Mouse (Mus musculus) ovary, postnatal 36 days (tissue): Measurements from ENCODE around the gene Hikeshi.

ENCODE experiments used
- DNase-seq: peaks from one replicate; pipeline ENCODE4 v3.0.0; 2022; ENCODE audit warnings: low spot score, mixed read lengths

Gene Hikeshi

DNA sequence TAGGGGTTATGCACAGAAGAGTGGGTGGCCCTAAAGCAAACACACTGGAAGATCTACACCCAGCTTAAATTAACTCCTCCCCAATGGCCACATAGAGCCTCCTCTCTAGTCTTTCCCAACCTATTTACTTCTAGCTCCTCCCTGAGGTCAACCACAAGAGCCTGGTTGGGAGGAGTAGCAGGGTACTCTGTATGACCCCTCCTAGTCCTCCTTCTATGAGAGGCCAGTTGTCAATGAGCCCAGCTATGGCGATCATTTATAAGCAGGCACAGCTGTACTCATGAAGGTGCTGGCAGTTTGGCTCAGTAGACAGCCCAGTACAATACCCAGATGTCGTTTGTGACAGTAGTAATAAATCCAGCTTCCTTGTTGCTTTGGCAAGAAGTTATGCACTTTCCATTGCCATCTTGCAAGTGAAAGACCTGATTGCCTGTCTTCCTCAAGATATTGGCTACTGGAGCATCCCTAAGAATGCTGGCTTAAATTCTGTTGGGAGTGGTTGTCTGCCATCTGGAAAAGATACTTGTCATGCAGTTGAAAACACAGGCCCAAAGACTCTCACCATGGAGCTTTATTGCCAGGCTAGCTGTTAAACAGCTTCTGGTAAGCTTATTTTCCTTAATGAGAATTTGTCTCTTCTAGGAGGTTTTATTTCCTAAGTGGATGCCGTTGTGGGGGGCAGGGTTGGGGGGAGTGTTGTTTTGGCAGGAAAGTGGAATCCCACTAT, 27.4 kb downstream of the Hikeshi start:
- DNase-seq: no peak

DNA sequence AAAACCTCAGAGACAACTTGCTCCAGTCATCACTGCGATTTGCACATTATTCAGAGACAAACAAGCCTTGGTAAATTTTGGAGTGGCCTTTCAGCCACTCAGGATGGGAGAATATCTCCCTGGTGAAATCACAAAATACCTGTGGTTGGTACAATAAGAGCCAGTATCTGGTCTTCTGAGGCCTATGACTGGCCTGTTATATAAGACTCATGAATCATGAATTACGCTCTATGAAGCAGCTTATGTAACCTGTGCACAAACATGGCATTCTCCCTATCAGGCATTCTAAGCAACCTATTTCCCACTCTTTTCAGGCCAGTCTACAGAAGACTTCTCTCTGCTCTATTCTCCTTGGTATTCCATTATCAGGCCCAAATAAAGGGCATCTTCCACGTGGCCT, 28.6 kb downstream of the Hikeshi start:
- DNase-seq: no peak

DNA sequence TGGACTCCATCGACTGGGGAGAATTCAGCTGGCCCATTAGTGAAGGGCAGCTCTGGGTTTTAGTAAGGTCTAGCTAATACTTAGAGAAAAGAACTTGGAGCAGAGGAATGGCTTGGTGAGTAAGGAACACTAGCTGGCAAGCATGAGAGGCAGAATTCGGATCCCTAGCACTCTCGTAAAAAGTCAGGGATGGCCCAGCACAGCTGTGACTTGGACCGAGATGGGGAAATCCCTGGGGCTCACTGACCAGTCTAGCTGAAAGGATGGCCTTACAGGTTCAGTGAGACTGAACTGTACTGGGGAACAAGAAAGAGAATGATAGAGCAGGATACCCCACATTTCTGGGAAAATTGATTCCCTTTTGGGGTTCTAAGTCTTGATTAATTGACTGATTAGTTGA, 31.3 kb downstream of the Hikeshi start:
- no peak for DNase-seq

DNA sequence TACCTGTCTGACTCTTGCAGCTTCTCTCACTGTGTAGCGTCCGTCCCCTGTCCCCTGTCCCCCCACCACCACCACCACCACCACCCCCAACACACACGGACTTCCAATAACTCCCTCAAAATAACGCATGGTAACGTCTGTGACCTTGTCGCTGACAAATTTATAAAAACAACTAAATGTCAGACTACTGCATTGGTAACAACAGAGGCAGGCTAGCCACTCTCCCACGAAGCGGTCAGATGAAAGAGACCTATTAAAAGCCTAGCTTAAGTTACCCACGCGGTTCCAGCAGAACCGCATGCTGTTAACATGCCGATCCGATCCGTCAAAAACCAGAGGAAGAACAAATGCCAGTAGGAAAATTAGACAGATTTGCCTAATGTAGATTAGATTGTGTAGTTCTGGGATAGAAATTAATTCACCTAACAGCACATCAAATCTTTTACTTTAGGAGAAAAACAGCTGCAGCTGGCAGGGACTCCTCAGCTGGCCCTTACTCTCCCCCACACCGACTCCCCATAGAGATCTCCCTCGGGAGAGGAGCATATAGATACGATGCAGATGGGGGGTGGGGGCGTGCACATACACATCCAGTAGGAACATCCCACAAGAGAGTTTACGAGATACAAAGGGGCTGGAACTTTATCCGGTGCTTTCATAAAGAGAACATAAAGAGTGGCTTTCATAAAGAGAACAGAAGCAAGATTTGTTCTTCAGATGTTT, 31.9 kb downstream of the Hikeshi start:
- no peak for DNase-seq

DNA sequence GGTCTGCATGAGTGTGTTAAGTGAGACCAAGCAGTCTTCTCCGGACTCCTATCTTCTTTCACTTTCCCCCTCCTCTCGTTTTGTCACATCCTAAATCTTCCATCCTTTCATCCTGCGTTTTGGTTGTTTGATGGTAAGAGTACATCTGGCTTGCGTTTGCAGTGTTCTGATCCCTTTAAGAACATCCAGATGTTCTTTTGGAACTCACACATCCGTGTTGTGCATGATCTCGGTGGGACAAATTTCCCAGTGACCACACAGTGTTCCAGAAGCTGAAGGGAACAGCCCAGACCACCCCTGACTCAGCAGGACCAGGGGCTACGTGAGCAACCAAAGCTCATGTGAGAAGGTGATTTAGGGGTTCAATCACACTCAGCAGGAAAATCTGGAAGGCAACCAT, 32.6 kb downstream of the Hikeshi start:
- no peak for DNase-seq

DNA sequence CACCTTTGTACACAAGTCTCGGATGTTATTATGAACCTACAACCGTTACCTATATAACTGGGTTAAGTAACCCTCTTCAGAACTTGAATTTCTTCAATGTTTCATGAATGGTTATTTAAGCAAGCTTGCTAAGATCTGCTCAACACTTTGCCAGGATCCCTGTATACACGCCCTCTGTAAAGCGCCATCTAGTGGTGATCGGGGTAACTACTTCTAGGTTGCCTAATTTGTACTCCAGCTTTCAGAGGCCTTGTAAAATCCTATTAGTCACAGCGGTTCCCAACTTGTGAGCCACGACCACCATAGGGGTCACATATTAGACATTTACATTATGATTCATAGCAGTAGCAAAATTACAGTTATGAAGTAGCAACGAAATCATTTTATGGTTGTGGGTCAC, 33.1 kb downstream of the Hikeshi start:
- DNase-seq: peak; percentile 48

DNA sequence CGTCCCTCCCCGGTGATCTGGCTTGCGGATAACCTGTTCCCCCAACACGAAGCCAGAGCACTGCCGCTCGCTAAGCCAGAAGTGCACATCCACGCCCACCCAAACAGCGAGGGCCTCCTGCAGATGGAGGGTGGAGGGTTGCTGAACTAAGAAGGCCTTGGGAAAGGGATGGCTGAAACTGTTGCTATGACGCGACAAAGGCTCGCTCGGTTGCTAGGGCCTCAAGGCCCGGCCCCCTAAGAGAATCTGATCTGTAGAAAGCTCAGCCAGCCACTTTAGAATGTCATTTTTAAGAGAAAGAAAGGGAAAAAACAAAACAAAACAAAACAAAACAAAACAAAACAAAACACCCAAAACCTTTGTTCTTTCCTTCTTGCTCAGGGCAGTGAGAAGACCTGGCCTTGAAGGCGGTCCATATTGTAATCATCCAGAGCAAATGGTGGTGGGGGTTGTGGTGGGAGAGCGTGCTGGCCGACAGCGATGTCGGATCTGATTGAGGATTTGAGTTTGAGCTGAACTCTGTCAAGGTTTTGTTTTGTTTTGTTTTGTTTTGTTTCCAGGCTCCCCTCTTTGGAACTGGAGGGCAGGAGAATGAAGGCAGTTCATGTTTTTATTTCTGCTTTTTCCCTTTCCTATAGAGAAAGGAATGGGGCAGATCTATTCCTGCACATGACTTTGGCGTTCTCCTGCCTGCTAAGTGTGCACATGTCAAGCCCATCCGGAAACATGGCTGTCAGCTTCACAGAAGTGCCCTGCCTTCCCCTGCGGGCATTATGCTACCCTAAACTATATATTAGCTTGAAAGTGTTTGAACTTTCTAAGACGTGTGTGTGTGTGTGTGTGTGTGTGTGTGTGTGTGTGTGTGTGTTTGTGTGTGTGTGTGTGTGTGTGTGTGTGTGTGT, 37.3 kb downstream of the Hikeshi start, which contains the start of gene Ccdc81:
Gene Ccdc81 (minus strand): TSS at position 188 of the 902 bp plus-strand sequence.
- peak; percentile 17 for DNase-seq

DNA sequence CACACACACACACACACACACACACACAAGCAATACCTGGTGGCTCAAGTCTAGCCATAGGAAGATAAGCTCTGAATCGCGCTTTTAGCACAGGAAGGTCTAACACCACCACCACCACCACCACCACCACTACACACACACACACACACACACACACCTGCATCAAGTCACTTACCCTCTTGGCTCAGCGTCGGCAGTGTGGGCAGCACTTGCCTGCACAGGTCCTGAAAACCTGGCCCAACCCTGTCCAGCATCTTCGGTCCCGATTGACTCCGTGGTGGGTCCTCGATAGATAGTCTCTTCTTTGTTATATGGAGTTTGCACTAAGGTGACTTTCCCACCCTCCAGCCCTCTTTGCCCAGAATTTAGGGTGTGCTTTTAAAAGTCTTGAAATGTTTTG, 38.0 kb downstream of the Hikeshi start:
- no peak for DNase-seq

DNA sequence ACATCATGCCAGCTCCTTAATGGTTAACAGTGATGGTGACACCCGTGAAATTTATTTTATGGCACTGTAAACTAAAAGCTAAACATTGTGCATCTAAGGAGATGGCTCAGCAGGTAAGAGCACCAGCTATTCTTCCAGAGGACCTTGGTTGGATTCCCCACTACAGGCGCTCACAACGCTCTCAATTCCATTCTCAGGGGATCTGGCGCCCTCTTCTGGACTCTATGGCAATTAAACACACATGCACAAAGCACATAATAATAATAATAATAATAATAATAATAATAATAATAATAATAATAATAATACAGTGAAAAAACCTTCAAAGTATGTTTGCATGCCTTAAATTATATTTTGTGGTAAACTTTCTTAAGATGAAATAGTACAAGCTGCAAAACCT, 49.1 kb downstream of the Hikeshi start:
- no peak for DNase-seq

DNA sequence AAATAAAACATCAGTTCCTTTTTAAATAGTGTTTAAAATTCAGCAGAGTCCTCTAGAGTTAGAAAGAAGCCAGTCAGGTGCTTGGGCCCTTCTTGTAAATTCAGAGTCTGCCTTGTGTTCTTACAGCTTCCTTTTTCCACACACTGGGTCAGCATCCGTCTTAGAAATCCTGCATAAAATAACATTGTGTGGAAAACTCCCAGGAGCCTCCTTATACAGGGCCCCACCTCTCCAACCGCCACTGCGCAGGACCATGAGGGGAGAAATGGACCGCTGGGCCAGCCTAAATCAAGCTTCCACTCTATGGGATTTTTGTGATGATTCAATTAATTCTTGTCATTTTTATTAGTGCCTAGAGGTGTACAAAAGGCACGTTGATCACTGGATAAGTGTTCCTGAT, 49.6 kb downstream of the Hikeshi start:
- DNase-seq: no peak

DNA sequence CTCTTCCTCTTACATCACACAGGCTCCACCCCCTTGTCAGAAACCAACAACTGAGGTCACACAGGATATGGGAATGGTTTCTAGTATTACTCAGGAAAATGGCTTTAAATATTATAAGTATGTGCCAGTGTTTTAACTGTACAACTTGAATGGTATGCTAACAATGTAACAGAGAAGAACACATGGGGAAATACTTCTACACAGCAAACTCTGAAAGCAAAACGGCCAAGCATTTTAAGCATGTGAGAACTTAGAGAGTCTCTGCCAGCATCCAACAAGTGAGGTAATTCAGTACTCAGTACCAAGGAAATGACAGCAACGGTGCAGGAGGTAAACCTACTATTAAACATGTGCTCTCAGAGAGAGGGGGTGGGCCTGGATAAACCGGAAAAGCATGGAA, 56.5 kb downstream of the Hikeshi start:
- DNase-seq: no peak

DNA sequence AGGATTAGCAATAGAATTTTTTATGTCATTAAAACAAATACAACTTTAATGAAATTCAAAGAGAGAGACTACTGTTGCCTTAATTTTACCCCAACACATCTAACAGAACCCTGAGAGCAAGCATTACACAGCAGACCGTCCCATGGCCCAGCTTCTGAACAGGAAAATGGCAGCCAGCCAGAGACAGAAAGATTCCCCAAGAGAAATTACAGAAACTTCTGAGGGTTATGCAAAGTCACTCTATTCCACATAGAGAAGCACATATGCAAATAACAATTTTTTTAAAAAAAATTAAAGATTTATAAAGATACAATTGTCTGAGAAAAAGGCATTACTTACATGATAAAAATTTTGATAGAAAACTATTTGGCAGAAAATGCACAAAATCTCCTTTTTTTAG, 61.3 kb downstream of the Hikeshi start:
- DNase-seq: no peak
